Mouse (Mus musculus) cerebellum, adult 2 months (tissue): Measurements from ENCODE around the gene BC080695. TPM values are rescaled to one million over a fixed set of nuclear protein-coding genes. Genes with fewer than 3 reads are reported as not detected.
"Not testable (repeated sequence)": the region's sequence is repeated elsewhere in the genome, so short reads cannot be mapped to it uniquely, and the experiment has no call there.

ENCODE experiments used
- DNase-seq, 2 experiments: peaks; one replicate each; pipeline ENCODE4 v3.0.0; 2021
- H3K27ac ChIP-seq: fragments of 200-500 bp; 2 replicates; pipeline ENCODE4 v1.5.1; 2012; ENCODE audit warnings: low read length, control low read depth, inconsistent platforms; ENCODE audit not compliant: insufficient read depth
- H3K27me3 ChIP-seq: fragments of 200-500 bp; 2 replicates; pipeline ENCODE4 v1.6.1; 2012; ENCODE audit warnings: inconsistent platforms, mild to moderate bottlenecking, low read length, moderate library complexity; ENCODE audit not compliant: control insufficient read depth, insufficient read depth
- H3K4me1 ChIP-seq: fragments of 200-500 bp; 2 replicates; pipeline ENCODE4 v1.6.1; 2011; ENCODE audit warnings: low read length; ENCODE audit not compliant: control insufficient read depth, insufficient read depth
- H3K4me3 ChIP-seq: fragments of 200-500 bp; replicated peaks from 2 replicates; pipeline ENCODE3; 2011; ENCODE audit warnings: mild to moderate bottlenecking, low read depth, low read length, control low read depth; ENCODE audit not compliant: insufficient read depth
- CTCF ChIP-seq: fragments of 200-500 bp; IDR thresholded peaks from 2 replicates; pipeline ENCODE4 v1.5.1; 2011; ENCODE audit warnings: low read depth, mild to moderate bottlenecking, control low read depth, low read length, moderate library complexity, borderline replicate concordance; ENCODE audit not compliant: insufficient read depth
- POLR2A ChIP-seq: fragments of 200-500 bp; IDR thresholded peaks from 2 replicates; pipeline ENCODE4 v1.6.1; 2011; ENCODE audit warnings: low read length, control low read depth, borderline replicate concordance; ENCODE audit not compliant: insufficient read depth
- WGBS: fragments of 180-500 bp; shearing (Covaris S2); methylation state at CpG from one replicate; pipeline ENCODE4 v1.1.7; 2018; 5-methylcytosine and 5-hydroxymethylcytosine counted together
- polyA plus RNA-seq: library from polyadenylated mRNA; depleted of rRNA; stranded (reverse); fragments of >200 nt; gene quantifications from 2 replicates; pipeline ENCODE4 v1.2.3, GENCODE M21; 2012; rRNA removed

Gene BC080695
- not detected in 2 replicates for polyA plus RNA-seq

DNA sequence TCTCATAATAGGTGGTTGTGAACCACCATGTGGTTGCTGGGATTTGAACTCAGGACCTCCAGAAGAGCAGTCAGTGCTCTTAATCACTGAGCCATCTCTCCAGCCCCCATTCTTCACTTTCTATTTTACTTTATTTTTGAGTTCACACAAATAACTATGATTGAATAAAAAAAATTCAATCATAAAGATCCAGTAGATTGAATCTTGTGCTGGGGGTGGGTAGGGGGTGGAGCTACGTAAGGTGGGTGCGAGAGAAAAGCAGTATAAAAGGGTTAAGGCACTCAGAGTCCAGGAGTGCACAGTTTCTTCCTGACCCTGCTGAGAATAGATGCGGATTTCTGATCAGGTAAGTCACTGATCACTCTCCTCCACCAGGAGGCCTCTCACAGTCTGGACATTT is at the start of gene BC080695, which contains the start of gene Gm13057:
BC080695 (plus strand) TSS at position 301 of the 400 bp plus-strand sequence.
Gm13057 (plus strand) TSS at position 310 of the 400 bp plus-strand sequence.
- H3K4me3 ChIP-seq, DNase-seq, H3K27ac ChIP-seq, H3K27me3 ChIP-seq, H3K4me1 ChIP-seq: not testable (repeated sequence)
- no CpG with 5 or more reads among the region's 3 CpGs for WGBS

- WGBS = 80% methylated on average over 3 of the region's 3 CpGs
- no peak for DNase-seq
- no peak within 1 kb of the TSS for H3K27ac ChIP-seq
- H3K27me3 ChIP-seq = no peaks in the 10 kb centered on the region
- no peak within 1 kb of the TSS for H3K4me3 ChIP-seq
- no peaks in the 10 kb centered on the region for H3K4me1 ChIP-seq
- TF ChIP-seq CTCF (no peak), POLR2A (no peak)
These were observed 40.5 kb upstream of the BC080695 start, which contains the start of gene Gm13043 for GRCm38 (mm10) chr4:143511043-143511442. Gene Gm13043 (plus strand): TSS chr4:143511343.

GRCm38 (mm10) chr4:143535654-143536053 is 15.8 kb upstream of the BC080695 start, which contains the start of gene Gm13040:
Gene Gm13040 (plus strand): TSS chr4:143535954.
- no CpG with 5 or more reads among the region's 3 CpGs for WGBS
- DNase-seq, H3K27me3 ChIP-seq: not testable (repeated sequence)

GRCm38 (mm10) chr4:143611927-143612326 is 60.4 kb downstream of the BC080695 start:
- not testable (repeated sequence) for H3K4me1 ChIP-seq, DNase-seq
- 81% methylated on average over 9 of the region's 9 CpGs for WGBS

More at GRCm38 (mm10) chr4:143535654-143536053, 15.8 kb upstream of the BC080695 start, which contains the start of gene Gm13040:
- H3K4me1 ChIP-seq, H3K27ac ChIP-seq, H3K4me3 ChIP-seq: not testable (repeated sequence)

DNA sequence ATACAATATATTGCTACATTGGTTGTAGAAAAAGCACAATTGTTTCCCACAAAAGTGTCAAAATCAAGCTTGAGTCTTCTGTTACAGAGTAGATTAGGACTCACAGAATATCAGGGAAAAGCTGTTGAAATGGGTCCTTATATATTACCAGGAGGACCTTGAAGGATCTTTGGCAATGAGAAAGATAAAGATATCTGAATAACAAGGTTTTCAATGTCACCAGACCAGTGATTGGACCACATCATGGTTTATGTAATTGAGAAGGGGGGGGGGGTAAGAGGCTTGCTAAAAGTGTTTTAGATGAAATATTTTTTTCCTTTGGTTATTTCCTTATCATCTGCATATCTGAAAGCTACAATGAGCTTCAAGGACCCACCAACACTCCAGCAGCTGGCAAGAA is 63.2 kb downstream of the BC080695 start, which contains the start of gene Gm13083:
Gm13083 (plus strand) TSS at position 301 of the 400 bp plus-strand sequence.
- H3K27ac ChIP-seq, H3K27me3 ChIP-seq, H3K4me3 ChIP-seq, DNase-seq, H3K4me1 ChIP-seq: not testable (repeated sequence)

More at GRCm38 (mm10) chr4:143611927-143612326, 60.4 kb downstream of the BC080695 start:
- H3K27me3 ChIP-seq, H3K27ac ChIP-seq, H3K4me3 ChIP-seq: not testable (repeated sequence)

DNA sequence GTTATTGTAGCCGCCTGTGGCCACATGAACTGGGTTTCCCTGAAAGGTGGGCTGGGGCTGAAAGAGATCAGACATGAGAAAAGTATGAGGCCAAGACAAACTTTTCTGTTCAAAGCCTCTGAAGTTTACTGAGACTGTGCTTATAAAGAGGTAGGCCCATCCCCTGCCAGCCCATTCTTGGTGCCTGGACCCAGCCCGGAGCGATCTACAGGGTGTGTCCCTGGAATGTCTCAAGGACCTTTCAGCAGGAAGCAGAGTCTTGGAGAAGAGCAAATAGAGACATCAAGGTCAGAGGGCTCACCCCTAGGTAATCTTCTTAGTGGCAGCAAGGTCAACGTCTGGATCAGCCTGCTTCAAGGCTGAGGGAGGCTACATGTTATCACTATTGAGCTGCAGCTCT is 66.6 kb downstream of the BC080695 start:
- WGBS = 79% methylated on average over 4 of the region's 4 CpGs
- H3K4me3 ChIP-seq, H3K27ac ChIP-seq, DNase-seq, H3K27me3 ChIP-seq, H3K4me1 ChIP-seq: not testable (repeated sequence)

Other genes starting within 250 kb of the BC080695 start
- 7.6 and 7.7 TPM in 2 replicates for gene Lrrc38, start 201.9 kb upstream of the BC080695 start, polyA plus RNA-seq
- gene Pramel1, start 157.3 kb upstream of the BC080695 start, polyA plus RNA-seq = 0.03 and 0.07 TPM in 2 replicates
- 13.2 and 14.0 TPM in 2 replicates for gene Pramef8, start 139.3 kb upstream of the BC080695 start, polyA plus RNA-seq
- gene Oog4, start 101.4 kb upstream of the BC080695 start, polyA plus RNA-seq = not detected in 2 replicates
- gene Gm13043, start 40.4 kb upstream of the BC080695 start, polyA plus RNA-seq = not detected in 2 replicates
- not detected in 2 replicates for gene Gm13040, start 15.7 kb upstream of the BC080695 start, polyA plus RNA-seq
- gene Gm13057, start within 50 bp of the BC080695 start, polyA plus RNA-seq = not detected in 2 replicates
- not detected in 2 replicates for gene Gm13083, start 63.3 kb downstream of the BC080695 start, polyA plus RNA-seq
- gene Gm13088, start 105.5 kb downstream of the BC080695 start, polyA plus RNA-seq = not detected in 2 replicates
- gene Gm13089, start 151.0 kb downstream of the BC080695 start, polyA plus RNA-seq = not detected in 2 replicates
- gene Gm13078, start 167.8 kb downstream of the BC080695 start, polyA plus RNA-seq = not detected in 2 replicates
- gene Gm13023, start 237.7 kb downstream of the BC080695 start, polyA plus RNA-seq = not detected in 2 replicates